Mouse (Mus musculus) hindlimb bud, embryonic 11.5 days (tissue): Measurements from ENCODE around the gene Mrps35.

Experiments used
- DNase-seq: peaks from one replicate; pipeline ENCODE4 v3.0.0-alpha.2; 2012; ENCODE audit warnings: low read depth, low spot score; ENCODE audit errors: extremely low spot score

Gene Mrps35

DNA sequence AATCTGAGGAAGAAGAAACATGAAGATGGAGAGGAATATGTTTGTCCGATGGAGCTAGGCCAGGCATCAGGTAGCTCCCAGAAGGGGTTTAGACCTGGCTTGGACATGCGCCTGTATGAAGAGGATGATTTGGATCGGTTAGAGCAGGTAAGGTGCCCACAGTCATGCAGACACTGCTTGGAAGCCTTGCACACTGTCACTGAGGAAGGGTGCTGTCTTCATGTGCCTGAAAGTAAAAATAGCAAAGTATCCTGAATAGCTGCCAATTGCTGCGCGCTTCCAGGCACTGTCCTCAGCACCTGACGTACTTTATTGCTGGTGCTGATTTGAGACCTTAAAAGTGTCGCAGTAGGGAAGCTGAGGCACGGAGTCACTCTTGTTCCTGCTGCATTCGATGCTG, 13.0 kb upstream of the Mrps35 start:
- no peak for DNase-seq

DNA sequence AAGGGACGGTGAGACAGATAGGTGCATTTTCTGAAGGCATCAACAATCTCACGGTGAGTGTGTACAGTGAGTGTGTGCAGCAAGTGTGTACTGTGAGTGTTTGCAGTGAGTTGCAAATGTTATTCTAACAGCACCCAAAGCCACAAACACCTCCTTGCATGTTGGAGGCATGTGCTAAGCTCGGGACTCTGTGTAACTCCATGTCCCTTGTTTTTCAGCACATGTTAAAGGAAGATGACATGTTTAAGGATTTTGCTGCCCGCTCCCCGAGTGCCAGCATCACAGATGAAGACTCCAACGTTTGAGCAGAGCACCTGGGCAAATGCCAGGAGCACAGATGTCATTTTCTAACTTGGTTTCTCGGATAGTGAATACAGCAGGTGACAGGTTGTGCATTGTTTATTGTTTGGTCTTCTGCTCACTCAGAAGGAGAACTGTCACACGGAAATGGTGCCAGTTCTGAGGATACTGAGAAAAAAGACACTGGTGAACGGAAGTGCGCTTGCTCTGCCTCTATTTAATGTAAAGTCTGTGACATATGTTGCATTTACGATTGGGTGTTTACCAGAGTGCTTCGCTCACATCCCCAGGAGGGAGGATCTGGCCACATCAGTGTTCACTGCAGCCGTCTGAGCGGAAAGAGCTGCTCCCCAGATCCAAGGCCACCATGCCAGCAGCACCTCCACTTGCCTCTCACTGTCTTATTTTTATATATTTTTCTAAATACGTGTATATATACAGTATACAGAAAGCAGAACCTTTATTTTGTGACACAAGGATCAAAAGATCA, 12.3 kb upstream of the Mrps35 start:
- no peak for DNase-seq

DNA sequence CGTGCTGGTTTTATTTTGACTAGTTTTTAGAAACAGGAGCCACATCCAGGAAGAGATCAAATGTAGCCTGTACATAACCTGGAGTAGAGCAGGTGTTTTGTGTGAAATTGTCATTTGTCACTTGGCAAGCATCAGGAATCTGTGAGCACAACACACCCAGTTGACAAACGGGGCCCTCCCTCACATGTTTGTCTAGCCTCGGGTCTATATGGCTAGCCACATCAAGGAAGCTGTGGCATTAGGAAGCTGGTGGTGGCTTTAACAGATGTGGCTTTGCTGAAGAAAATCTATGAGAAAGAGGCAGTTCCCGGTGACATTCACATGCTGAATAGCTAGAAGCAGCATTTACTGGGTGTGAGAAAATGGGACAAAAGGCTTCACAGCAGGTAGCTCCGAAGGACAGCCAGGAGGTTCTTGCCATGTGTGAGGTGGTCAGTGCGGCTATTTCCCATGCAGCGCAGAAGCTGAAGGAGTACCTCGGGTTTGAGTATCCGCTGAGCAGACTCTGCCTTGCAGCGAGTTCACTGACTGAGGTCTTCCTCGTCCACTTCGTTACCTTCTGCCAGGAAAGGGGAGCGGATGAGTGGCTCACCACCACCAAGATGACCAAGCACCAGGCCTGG, 10.2 kb upstream of the Mrps35 start, which contains the start of gene Rep15:
Rep15 (plus strand) TSS at position 282 of the 623 bp plus-strand sequence.
- no peak for DNase-seq

DNA sequence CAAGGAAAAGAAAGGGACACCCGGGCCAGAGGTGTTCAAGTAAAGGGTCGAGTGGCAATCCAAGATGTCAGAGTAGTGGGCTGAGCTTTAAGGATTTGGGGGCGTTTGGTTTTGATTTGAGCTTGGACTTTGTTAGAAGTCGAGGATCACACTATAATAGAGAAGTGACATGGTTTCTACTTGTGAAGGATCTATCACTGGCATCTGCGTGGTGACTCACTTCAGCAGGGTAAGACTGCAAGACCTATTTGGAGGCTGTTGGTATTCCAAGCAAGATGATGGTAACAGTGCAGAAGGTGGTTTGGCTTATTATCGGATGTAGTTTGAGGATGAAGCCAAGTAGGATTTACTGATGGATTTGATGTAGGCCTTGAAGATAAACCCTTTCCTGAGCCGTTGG, 1.1 kb downstream of the Mrps35 start:
- DNase-seq: no peak

DNA sequence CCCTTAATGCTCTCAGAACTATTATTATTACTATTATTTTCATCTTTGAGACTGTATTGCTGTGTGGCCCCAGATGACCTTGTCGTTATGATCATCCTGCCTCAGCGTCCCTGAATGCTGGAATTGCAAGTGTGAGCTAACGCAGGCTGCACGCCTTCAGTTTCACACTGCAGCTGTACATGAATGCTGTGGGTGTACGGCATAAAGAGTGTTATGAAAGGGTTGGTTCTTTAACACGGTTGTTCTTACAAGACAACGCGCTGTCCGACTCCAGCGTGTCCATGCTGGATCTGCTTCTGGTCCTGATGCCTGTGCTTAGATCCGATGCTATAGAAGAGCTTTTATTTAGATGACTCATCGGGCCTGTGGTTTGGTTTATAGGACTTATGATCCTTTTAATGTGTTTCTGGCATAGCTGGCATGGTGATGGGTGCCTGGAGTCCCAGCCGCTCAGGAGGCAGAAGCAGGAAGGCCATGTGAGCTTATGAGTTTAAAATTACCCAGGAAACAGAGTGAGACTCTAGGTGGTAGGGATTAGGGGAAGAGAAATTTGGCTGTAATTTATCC, 6.8 kb downstream of the Mrps35 start:
- DNase-seq: no peak

DNA sequence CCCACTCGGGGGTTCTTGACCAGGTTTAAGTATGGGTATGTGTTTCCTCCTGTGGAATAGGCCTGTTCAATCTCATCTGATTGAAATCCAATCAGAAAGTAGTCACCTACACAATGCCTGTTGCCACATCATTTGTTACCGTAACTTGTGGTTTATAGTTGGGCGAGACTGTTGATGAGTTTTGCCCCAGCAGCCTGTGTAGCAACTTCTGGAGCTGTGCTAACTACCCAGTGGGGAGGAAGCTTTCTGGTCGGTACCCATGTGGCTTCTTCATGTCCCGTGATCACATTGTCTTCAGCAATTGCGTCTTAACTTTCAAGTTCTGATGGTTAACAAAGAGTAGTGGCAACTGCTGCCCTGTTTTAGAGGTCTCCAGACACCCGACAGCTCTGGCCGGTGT, 9.1 kb downstream of the Mrps35 start:
- DNase-seq: no peak

DNA sequence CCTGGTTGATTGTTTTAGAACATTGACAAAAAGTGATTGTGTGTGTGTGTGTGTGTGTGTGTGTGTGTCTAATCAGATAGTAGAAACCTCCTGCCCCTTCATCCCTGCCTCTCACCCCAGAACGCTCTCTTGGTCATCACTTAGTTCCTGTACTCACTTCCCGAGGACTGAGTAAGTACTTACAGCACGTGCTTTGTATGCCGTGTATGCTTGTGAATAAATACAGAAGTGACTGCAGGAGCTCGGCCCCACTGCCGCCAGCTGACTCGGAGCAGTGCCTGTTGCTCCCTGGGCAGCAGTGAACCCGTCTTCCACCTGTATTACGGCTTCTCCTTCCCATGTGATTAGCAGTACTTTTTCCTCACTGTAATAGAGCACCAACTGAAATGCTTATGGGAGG, 9.9 kb downstream of the Mrps35 start:
- DNase-seq: no peak

DNA sequence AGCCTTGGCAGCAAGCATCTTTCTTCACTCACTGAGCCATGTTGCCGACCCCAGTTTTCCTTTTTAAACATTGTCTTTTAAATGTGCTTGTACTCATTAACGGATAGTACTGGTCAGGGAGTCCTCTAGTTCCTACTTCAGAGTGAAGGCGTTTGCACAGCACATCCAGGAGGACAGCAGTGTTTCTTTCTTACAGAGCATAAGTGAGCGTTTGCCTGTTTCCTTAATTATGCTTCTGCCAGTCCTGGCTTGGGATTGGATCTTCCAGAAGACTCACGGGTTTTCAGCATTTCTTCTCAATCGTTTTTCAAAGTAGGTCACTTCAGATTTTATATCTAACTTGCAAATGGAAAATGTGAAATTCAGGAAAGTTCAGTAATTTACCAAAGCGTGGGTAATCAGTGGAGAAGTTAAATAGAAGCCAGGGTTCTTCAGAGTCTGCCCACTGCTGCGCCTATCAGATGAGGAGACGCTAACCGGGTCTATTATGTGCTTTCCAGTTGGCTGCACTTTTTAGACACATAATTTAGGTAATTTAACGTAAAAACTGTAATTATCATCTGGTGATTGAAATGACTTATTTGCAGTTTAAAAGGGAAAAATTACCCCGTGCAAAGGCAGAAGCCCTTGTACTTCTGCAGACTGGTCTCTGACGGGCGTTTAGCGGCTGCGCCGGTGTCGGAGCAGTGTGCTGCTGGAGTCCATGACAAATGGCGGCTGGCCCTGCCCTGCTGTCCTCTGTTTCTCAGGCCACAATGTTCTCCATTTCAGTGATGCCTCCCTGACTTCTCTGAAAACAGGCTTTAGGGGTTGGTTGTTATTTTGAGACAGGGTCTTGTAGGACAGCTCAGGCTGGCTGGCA, 11.5 kb downstream of the Mrps35 start:
- no peak for DNase-seq

DNA sequence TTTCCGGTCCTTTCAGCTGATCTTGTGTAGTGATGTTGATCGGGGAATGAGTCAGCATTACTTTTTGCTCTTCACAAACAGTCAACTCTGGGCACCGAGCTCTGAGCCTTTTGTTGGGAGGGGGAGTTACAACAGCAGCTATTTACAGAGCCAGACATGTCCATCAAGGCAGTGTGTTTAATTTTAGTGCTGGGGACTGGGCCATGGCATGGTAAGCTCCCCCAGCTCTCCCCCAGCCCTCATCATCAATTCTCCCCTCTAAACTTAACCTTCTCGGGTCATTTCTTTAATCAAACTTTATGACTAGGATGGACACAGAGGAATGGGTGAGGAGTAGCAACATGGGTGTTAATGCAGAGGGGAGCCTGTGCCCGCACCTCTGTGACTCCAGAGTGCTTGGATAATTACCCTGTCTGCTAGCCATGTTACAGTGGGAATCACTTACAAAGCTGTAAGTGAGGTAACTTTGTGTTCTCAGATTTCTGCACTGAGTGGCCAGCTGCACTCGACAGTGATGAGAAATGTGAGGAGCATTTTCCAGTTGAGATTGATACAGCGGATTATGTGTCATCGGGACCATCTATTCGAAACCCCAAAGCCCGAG, 12.9 kb downstream of the Mrps35 start:
- no peak for DNase-seq

DNA sequence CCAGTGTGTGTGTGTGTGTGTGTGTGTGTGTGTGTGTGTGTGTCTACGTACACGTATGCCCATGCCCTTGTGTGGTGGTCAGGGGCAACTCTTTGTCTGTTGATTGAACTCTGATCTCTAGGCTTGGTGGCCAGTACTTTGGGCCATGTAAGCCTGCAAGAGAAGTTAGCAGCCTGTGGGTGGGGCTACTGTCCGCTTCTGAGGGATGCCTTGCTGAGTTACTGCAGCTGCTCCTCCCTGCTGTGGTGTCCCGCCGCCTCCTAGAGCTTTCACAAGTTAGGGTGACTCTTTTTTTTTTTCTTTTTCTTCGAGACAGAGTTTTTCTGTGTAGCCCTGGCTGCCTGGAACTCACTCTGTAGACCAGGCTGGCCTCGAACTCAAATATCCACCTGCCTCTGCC, 16.8 kb downstream of the Mrps35 start:
- DNase-seq: no peak

DNA sequence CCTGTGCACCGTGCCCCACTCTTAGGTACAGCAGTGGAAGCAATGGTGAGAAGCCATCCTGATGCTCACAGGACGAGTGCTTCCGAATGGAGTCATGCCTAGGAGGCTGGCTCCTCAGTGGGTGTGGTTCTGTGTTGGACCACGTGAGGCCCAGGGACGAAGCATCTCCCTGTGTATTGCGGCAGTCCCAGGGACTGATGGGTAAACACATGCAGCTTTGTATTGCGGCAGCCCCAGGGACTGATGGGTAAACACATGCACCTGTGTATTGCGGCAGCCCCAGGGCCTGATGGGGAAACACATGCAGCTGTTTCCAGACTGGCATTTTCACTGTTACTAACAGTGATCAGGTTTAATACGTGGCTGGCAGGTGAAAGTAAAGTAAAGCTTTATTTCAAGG, 19.1 kb downstream of the Mrps35 start:
- DNase-seq: no peak

DNA sequence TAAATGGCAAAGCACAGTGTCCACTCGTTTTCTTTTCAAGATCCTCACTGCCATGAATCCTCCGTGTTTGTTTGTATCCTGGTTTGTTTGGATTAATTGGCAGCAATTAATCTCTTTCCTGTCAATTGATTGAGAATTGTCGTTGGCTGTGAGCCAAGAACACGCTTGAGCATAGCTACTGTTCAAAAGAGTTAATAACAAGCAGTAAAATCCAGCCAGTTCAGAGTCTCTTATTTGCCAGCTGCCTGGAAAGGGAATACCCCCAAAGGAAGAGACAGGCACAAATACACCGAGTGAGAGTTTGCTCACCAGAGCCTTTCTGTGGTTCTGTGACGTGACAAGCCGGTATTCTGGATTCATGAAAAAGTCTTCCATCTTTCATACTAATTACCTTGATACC, 19.5 kb downstream of the Mrps35 start:
- DNase-seq: no peak

DNA sequence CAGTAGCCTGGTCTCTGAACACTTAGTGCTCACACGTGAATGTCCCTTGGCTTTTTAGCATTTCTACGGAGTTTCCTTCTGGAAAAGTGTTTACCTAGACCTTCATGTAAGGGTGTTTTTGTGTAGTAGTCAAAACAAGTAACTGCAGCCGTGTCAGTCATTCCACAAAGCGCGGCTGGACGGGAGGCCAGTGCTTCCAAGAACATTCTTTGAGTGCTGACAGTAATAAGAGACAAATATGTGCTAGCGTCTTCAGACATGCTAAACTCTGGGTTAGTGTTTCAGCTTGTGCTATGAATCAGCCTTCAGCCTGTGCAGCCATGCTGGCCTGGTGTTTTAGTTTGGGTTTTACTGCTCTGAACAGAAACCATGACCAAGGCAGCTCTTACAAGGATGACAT, 20.1 kb downstream of the Mrps35 start:
- no peak for DNase-seq

DNA sequence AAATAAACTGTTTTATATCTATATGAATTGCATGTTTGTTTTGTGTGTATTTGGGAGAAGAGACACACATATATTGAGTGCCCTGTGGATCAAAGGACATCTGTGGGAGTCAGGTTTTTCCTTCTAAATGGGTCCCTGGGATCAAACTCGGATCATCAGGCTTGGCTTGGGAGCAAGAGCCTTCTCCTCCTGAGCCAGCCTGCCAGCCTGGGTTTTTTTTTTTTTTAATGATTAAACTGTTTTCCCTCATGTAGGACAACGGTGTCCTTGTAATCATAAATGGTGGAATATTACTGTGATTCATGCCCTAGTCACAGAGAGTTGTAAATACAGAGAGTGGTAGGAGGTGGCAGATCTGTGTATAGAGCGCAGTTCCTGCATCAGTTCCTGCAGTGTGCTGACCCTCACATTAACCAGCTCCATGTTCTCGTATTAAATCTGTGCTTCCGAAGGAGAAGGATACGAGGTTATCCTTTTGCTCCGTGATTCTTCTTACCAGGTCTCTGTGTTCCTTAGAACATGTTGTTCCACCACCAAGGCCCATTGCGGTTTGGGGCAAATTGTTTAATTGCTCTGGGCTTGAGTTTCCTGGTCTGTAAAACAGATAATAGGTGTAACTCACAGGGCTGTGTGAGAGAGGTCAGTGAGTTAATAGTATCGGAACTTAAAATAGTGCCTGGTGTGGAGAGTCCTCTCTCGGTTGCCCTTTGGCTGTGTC, 21.8 kb downstream of the Mrps35 start:
- DNase-seq: no peak

DNA sequence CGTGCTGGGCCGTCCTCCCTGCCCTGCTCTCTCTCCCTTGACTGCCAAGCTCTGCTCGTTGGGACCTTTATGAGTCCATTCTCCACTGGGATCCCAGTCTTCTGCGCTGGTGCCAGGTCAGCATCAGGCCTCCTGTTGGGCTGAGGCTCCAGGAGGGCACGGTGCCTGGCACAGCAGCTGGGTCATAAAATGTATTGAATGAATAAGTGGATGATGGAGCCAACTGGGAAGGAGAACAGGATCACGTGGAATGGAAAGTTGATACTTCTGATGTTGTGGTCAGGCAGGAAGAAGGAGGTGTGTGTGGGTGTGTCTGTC, 22.3 kb downstream of the Mrps35 start:
- no peak for DNase-seq

DNA sequence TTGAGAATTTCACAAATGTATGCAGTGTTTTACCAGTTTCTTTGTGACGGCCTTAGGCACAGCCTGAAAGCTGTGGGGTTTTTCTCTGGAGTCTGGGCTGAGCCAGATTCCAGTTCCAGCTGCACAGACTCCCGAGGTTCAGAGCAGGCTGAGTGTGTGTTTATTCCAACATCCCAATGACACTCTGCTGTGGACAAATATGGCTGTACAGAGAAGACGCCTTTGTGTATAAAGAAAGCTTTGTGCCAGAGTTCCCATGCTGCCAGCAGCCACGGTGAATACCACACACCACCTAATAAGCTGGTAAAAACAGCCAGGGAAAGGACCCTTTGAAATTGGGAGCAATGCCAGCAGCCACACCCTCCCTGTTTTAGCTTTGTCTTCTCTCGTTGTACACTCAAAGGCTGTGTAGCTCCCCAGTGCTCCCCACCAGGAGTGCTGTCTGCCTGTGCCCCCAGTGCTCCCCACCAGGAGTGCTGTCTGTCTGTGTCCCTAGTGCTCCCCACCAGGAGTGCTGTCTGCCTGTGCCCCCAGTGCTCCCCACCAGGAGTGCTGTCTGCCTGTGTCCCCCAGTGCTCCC, 33.3 kb downstream of the Mrps35 start:
- DNase-seq: no peak

DNA sequence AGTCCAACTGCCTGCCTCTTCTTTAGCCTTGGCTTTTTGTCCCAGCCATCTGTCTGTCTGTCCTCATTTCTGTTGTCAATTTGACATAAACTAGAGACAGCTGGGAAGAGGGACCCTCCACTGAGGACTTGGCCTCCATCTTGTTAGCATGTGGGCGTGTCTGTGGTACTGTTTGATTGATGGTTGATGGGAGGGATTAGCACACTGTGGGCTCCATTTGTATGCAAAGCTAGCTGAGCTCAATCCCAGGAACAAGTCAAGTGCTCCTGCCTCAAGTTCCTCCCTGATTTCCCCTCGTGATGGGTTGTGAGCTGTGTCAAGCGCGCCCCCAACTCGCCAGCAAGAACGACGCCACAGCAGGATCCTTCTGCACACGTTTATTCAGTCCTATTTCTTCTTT, 34.3 kb downstream of the Mrps35 start:
- DNase-seq: no peak

DNA sequence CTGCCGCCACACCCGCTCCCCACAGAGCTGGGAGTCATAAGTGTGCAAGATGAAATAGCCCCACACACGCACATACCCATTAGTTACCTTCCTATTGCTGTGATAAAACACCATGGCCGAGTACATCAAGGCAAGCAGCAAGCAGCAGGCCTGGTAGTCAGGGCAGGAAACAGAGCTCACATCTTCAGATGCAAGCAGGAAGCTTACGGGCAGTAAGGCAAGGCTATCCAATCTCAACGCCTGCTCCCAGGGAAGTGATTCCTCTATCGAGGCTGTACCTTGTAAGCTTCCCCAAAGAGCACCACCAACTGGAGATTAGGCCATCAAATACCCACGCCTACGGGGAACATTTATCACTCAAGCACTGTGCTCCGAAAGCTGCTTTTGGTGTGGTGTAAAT, 37.4 kb downstream of the Mrps35 start:
- no peak for DNase-seq

DNA sequence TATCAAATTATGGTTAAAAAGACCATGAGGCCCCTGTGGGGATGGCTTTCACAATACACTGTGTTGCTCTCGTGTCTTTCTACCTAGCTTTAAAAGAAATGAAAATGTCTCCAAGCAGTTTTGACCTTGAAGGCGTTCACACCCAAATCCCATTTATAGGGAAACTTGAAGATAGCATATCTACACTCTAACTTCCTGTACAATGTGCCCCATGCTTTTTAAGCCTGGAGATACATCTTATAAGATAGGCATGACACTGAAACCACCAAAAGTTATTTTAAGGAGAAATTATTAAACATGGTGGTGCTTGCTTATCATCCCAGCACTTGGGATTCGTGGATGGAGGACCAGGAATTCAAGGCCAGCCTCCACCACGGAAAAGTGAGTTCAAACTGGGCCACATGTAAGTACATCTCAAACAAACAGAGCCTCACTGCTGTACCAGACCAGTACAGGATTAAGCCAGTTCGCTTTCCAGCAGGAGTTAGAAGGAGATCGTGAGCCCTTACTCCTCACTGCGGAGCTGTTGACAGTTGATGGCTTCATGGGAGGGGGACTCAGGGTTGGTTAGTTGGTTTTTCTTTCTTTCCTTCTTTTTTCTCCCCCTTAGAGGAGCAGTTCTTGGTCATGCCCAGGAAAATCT, 43.0 kb downstream of the Mrps35 start:
- DNase-seq: no peak
